In genomic region chr2:146261146-146261545, GRCm38 (mm10) we compare ENCODE assay signal across 17 mouse cellular contexts. TPM values are rescaled to one million over a fixed set of nuclear protein-coding genes. Genes with fewer than 3 reads are reported as not detected.
"Had no signal": no experiment of that assay in that cellular context is flagged by ENCODE, and none has a peak within 500 bp of the region (broad histone marks: within the 10 kb centered on the region; RNA-seq: fewer than 3 reads in every experiment).

No protein-coding gene starts in this region.

- H3K4me2 ChIP-seq: limb, embryonic 15.5 days; liver, embryonic 12.5 days; lung, embryonic 14.5 days; midbrain, embryonic 12.5 days; stomach, embryonic 15.5 days had no signal

- H3K9ac ChIP-seq: limb, embryonic 15.5 days; liver, embryonic 12.5 days; lung, embryonic 14.5 days; midbrain, embryonic 12.5 days; stomach, embryonic 15.5 days had no signal

- H3K27ac ChIP-seq: limb, embryonic 15.5 days; liver, embryonic 12.5 days; stomach, embryonic 15.5 days had no signal

- DNase-seq: kidney, postnatal 36 days; layer of hippocampus, adult 9-11 months; layer of hippocampus, postnatal 36 days; lung, embryonic 14.5 days; lung, postnatal 10 days; lung, postnatal 4 days; right cerebral cortex, postnatal 14 days; thymus, adult 2 months; thymus, postnatal 25 days had no signal

- H3K4me1 ChIP-seq: stomach, embryonic 15.5 days had no signal

- H3K36me3 ChIP-seq: limb, embryonic 15.5 days; liver, embryonic 12.5 days; midbrain, embryonic 12.5 days; stomach, embryonic 15.5 days had no signal

- H3K9me3 ChIP-seq: limb, embryonic 15.5 days; liver, embryonic 12.5 days; midbrain, embryonic 12.5 days; stomach, embryonic 15.5 days had no signal

- ATAC-seq: liver, embryonic 12.5 days had no signal

- H3K4me3 ChIP-seq: limb, embryonic 15.5 days; liver, embryonic 12.5 days; midbrain, embryonic 12.5 days; stomach, embryonic 15.5 days had no signal

- H3K27me3 ChIP-seq: limb, embryonic 15.5 days; liver, embryonic 12.5 days; stomach, embryonic 15.5 days had no signal

RNA-seq across cellular contexts. Expression of gene Insm1, which starts 39.4 kb away (rescaled TPM):
- total RNA-seq: megakaryocyte, adult 5-6 weeks had no signal
- polyA plus RNA-seq: kidney, embryonic 14.5 days; liver, embryonic 12.5 days; liver, embryonic 16.5 days; testis, adult 2 months had no signal
